In genomic region chr13:28554143-28554830, GRCm38 (mm10) we compare ENCODE assay signal across 14 mouse cellular contexts.
DNase-seq lines count a peak whose midpoint lies in the region; ATAC-seq lines count a peak whose summit lies in the region.
"Had no signal": no experiment of that assay in that cellular context is flagged by ENCODE, and none has a peak within 500 bp of the region (broad histone marks: within the 10 kb centered on the region; RNA-seq: fewer than 3 reads in every experiment).

No protein-coding gene starts in this region.

- H3K9ac ChIP-seq in lung, embryonic 15.5 days, result no peak overlapping the region
- no peak overlapping the region for H3K9ac ChIP-seq in embryonic facial prominence, embryonic 15.5 days
- H3K9ac ChIP-seq in hindbrain, embryonic 14.5 days, result no peak overlapping the region
- no peak overlapping the region for H3K9ac ChIP-seq in neural tube, embryonic 14.5 days (replicated peaks; ENCODE audit: low read depth, low read length)
- H3K9ac ChIP-seq: liver, embryonic 12.5 days had no signal

- no peak for DNase-seq in lung, postnatal 36 days
- no peak for DNase-seq in hindbrain, embryonic 14.5 days (ENCODE audit: low spot score)
- no peak for DNase-seq in heart, adult 9 months (ENCODE audit: low spot score in 2 of 2)
- no peak for DNase-seq in gastrocnemius, adult 8-10 months (ENCODE audit: low spot score in 2 of 2)
- DNase-seq in urinary bladder, postnatal 36 days (ENCODE audit: low spot score in 2 of 2), result no peak
- DNase-seq: cerebellum, postnatal 25 days; gastrocnemius, postnatal 25 days; kidney, adult 9 months had no signal

- no peak overlapping the region for H3K4me2 ChIP-seq in lung, embryonic 15.5 days
- no peak overlapping the region for H3K4me2 ChIP-seq in embryonic facial prominence, embryonic 15.5 days (replicated peaks)
- H3K4me2 ChIP-seq in hindbrain, embryonic 14.5 days (replicated peaks), result no peak overlapping the region
- H3K4me2 ChIP-seq in neural tube, embryonic 14.5 days (ENCODE audit: low read depth, low read length), result no peak overlapping the region
- H3K4me2 ChIP-seq: liver, embryonic 12.5 days had no signal

- WGBS in lung, embryonic 15.5 days, result 81% methylated on average over 12 of the region's 12 CpGs
- 57% methylated on average over 12 of the region's 12 CpGs for WGBS in embryonic facial prominence, embryonic 15.5 days
- 62% methylated on average over 12 of the region's 12 CpGs for WGBS in hindbrain, embryonic 14.5 days
- 44% methylated on average over 12 of the region's 12 CpGs for WGBS in neural tube, embryonic 14.5 days

- no peak for ATAC-seq in lung, embryonic 15.5 days (ENCODE audit: borderline replicate concordance, extremely low read depth, low FRiP score, low TSS enrichment)
- no peak for ATAC-seq in embryonic facial prominence, embryonic 15.5 days (ENCODE audit: insufficient number of reproducible peaks, low FRiP score, low TSS enrichment, low read depth)
- peak; percentile 46; the same call in 1 of the 2 replicates for ATAC-seq in hindbrain, embryonic 14.5 days (ENCODE audit: low FRiP score)
- 0 out of 2 replicates have a peak, but pooled peaks have one; percentile 45 for ATAC-seq in neural tube, embryonic 14.5 days (ENCODE audit: low read depth)
- ATAC-seq: liver, embryonic 12.5 days had no signal

- no peaks in the 10 kb centered on the region for H3K9me3 ChIP-seq in lung, embryonic 15.5 days
- no peaks in the 10 kb centered on the region for H3K9me3 ChIP-seq in embryonic facial prominence, embryonic 15.5 days (replicated peaks)
- no peaks in the 10 kb centered on the region for H3K9me3 ChIP-seq in hindbrain, embryonic 14.5 days (ENCODE audit: control insufficient read depth, low read length)
- no peaks in the 10 kb centered on the region for H3K9me3 ChIP-seq in neural tube, embryonic 14.5 days (ENCODE audit: control insufficient read depth, low read length)
- H3K9me3 ChIP-seq: liver, embryonic 12.5 days had no signal

- 0 out of 2 replicates have a peak, but pooled peaks cover 2% of the 10 kb centered on the region for H3K36me3 ChIP-seq in lung, embryonic 15.5 days
- no peaks in the 10 kb centered on the region for H3K36me3 ChIP-seq in embryonic facial prominence, embryonic 15.5 days
- H3K36me3 ChIP-seq in hindbrain, embryonic 14.5 days (replicated peaks; ENCODE audit: control insufficient read depth, insufficient read depth), result no peaks in the 10 kb centered on the region
- no peaks in the 10 kb centered on the region for H3K36me3 ChIP-seq in neural tube, embryonic 14.5 days (ENCODE audit: control insufficient read depth, insufficient read depth, low read length)
- H3K36me3 ChIP-seq: liver, embryonic 12.5 days had no signal

- peaks cover 39% of the 10 kb centered on the region for H3K4me1 ChIP-seq in lung, embryonic 15.5 days
- H3K4me1 ChIP-seq in embryonic facial prominence, embryonic 15.5 days, result peaks cover 46% of the 10 kb centered on the region
- H3K4me1 ChIP-seq in hindbrain, embryonic 14.5 days (replicated peaks; ENCODE audit: control insufficient read depth, insufficient read depth, low read length), result peaks cover 29% of the 10 kb centered on the region
- H3K4me1 ChIP-seq in neural tube, embryonic 14.5 days (ENCODE audit: control insufficient read depth, insufficient read depth, low read length), result peaks cover 27% of the 10 kb centered on the region

- H3K27me3 ChIP-seq in lung, embryonic 15.5 days, result no peaks in the 10 kb centered on the region
- no peaks in the 10 kb centered on the region for H3K27me3 ChIP-seq in embryonic facial prominence, embryonic 15.5 days
- no peaks in the 10 kb centered on the region for H3K27me3 ChIP-seq in hindbrain, embryonic 14.5 days (ENCODE audit: control insufficient read depth, insufficient read depth, low read length)
- no peaks in the 10 kb centered on the region for H3K27me3 ChIP-seq in neural tube, embryonic 14.5 days (ENCODE audit: control insufficient read depth, insufficient read depth, low read length)
- H3K27me3 ChIP-seq: liver, embryonic 12.5 days had no signal

- peak overlapping the region; percentile 19; the same call in 1 of the 2 replicates for H3K27ac ChIP-seq in lung, embryonic 15.5 days
- peak overlapping the region; percentile 87; the same call in 1 of the 2 replicates for H3K27ac ChIP-seq in embryonic facial prominence, embryonic 15.5 days (replicated peaks)
- H3K27ac ChIP-seq in hindbrain, embryonic 14.5 days, result peak overlapping the region; percentile 77
- peak overlapping the region; percentile 45; the same call in 1 of the 2 replicates for H3K27ac ChIP-seq in neural tube, embryonic 14.5 days (ENCODE audit: low read depth, low read length)
- H3K27ac ChIP-seq: liver, embryonic 12.5 days; macrophage had no signal

- H3K4me3 ChIP-seq in lung, embryonic 15.5 days, result no peak overlapping the region
- H3K4me3 ChIP-seq in embryonic facial prominence, embryonic 15.5 days (replicated peaks), result no peak overlapping the region
- H3K4me3 ChIP-seq in hindbrain, embryonic 14.5 days (replicated peaks; ENCODE audit: low read length), result no peak overlapping the region
- no peak overlapping the region for H3K4me3 ChIP-seq in neural tube, embryonic 14.5 days (ENCODE audit: low read depth, low read length)
- H3K4me3 ChIP-seq: erythroblast, embryonic 14.5 days; liver, embryonic 12.5 days had no signal

Comparison
In these comparisons a context has a peak if more than half of its experiments do, and no peak if none do; other contexts are left out.
1. ATAC-seq: peak in hindbrain, embryonic 14.5 days (single experiment) and neural tube, embryonic 14.5 days (single experiment); none in lung, embryonic 15.5 days (single experiment) and embryonic facial prominence, embryonic 15.5 days (single experiment).
2. H3K27ac ChIP-seq: peak in every context shown above with its lines; median percentile 87 in embryonic facial prominence, embryonic 15.5 days; 77 in hindbrain, embryonic 14.5 days; 45 in neural tube, embryonic 14.5 days; 19 in lung, embryonic 15.5 days.